1 mouse cellular context compared by ENCODE assay signal in the genomic region with DNA sequence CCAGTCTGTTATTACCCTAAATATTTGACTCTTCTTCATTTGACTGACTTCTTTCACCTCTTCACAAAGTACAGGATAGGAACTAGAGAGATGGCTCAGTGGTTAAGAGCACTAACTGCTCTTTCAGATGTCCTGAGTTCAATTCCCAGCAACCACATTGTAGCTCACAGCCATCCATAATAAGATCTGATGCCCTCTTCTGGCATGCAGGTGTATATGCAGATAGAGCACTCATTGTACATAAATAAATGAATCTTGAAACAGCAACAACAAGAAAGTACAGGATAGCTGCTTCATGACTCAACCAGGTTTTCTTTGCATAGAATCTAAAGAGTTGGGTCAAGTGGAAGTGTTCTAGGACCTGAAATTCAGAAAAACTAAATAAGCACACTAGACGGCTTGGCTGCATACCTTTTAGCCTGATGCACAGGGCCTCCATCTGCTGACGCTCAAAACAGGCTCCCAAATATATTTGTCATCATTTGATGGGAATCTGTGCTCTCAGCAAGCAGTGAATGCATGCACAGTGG.
TF ChIP-seq lines count a peak whose summit lies in the region.

No protein-coding gene starts in this region.

TF ChIP-seq in CH12.LX, 34 proteins besides CTCF, POLR2A, EP300 and RAD21 (continued from another document):
- no peak for TF ChIP-seq UBTF (IDR thresholded peaks at IDR 0.05; ENCODE audit: low read depth, low read length)
- TF ChIP-seq CHD1 (IDR thresholded peaks at IDR 0.05; ENCODE audit: low read depth, low read length): no peak
- TF ChIP-seq MYC (IDR thresholded peaks at IDR 0.05; ENCODE audit: low read depth, low read length): no peak
- no peak for TF ChIP-seq ZKSCAN1 (IDR thresholded peaks at IDR 0.05; ENCODE audit: borderline replicate concordance, low read depth, low read length)
- TF ChIP-seq JUND (conservative IDR thresholded peaks at IDR 0.05; ENCODE audit: low read depth, low read length): no peak
- no peak for TF ChIP-seq USF2 (conservative IDR thresholded peaks at IDR 0.05; ENCODE audit: low read depth, low read length)
- no peak for TF ChIP-seq CHD2 (IDR thresholded peaks at IDR 0.05; ENCODE audit: low read length)
- TF ChIP-seq ZC3H11A (IDR thresholded peaks at IDR 0.05; ENCODE audit: low read depth, low read length): no peak
- no peak for TF ChIP-seq MEF2A (IDR thresholded peaks at IDR 0.05; ENCODE audit: borderline replicate concordance, low read depth, low read length)
- no peak for TF ChIP-seq ZNF384 (IDR thresholded peaks at IDR 0.05; ENCODE audit: low read depth, low read length)
- no peak for TF ChIP-seq NRF1 (IDR thresholded peaks at IDR 0.05; ENCODE audit: low read depth, low read length)
- TF ChIP-seq ETS1 (conservative IDR thresholded peaks at IDR 0.05; ENCODE audit: low read depth, low read length): no peak
- TF ChIP-seq ELF1 (IDR thresholded peaks at IDR 0.05; ENCODE audit: low read depth, low read length): no peak
- no peak for TF ChIP-seq IRF4 (IDR thresholded peaks at IDR 0.05; ENCODE audit: low read depth, low read length)
- TF ChIP-seq SIN3A (IDR thresholded peaks at IDR 0.05; ENCODE audit: low read length): no peak
- TF ChIP-seq MAX (IDR thresholded peaks at IDR 0.05; ENCODE audit: low read length): no peak
- no peak for TF ChIP-seq GABPA (IDR thresholded peaks at IDR 0.05; ENCODE audit: insufficient replicate concordance, low read depth, low read length)
- no peak for TF ChIP-seq MAFK (IDR thresholded peaks at IDR 0.05; ENCODE audit: insufficient replicate concordance, low read length)
